Mouse (Mus musculus): Measurements from ENCODE around the gene Cd40. TPM values are rescaled to one million over a fixed set of nuclear protein-coding genes. Genes with fewer than 3 reads are reported as not detected.

Cd40 gene
- polyA plus RNA-seq, 2 experiments: 2.4 to 3.0 TPM

DNA sequence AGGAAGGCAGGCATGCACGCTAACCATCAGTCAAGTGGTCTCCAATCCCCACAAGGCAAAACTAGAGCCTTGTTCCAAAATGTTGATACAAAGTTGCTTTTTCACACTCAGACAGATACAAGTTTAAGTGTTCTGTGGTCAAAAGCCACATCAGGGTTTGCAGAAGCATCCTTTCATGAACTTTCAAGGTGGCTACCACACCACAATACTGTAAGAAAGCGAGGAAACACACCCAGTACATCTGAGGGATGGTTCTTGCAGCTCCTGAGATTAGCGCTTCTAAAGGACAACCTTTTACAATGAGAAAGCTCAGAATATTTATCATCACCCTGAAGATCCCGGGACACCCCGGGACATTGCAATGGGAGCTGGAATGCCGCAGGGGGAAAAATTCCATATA, 22.1 kb upstream of the Cd40 start:
- Histone ChIP-seq H3K36me3 (replicated peaks; ENCODE audit: control insufficient read depth, insufficient read depth, low read depth) (no peaks in the 10 kb centered on the region), H3K4me3 (ENCODE audit: insufficient read depth in 1 of 2, low read depth in 2 of 2, low read length in 2 of 2) (peak overlapping the region; percentile 84 to 97; a peak in 3 of 4 replicates), H3K27ac (no peak overlapping the region), H3K9ac (replicated peaks) (peak overlapping the region; percentile 95), H3K4me1 (replicated peaks; ENCODE audit: control insufficient read depth in 2 of 2, insufficient read depth in 2 of 2, low read length in 1 of 2) (peaks cover 6 to 8% of the 10 kb centered on the region in 2 experiments; a peak in 3 of 4 replicates), H3K9me3 (ENCODE audit: control insufficient read depth, low read length) (no peaks in the 10 kb centered on the region), H3K4me2 (ENCODE audit: low read depth) (peak overlapping the region; percentile 70), H3K27me3 (ENCODE audit: control insufficient read depth, insufficient read depth, low read length) (no peaks in the 10 kb centered on the region)
- TF ChIP-seq EP300 (IDR thresholded peaks at IDR 0.05; ENCODE audit: low read depth): no peak
- TF ChIP-seq CTCF (IDR thresholded peaks at IDR 0.05; ENCODE audit: low read depth): no peak
- ATAC-seq (ENCODE audit: insufficient read depth) (no peak), DNase-seq (ENCODE audit: low read depth in 3 of 3, low spot score in 3 of 3) (no peak)
- WGBS (ENCODE audit: insufficient replicate concordance): 55% methylated on average over 6 of the region's 6 CpGs

DNA sequence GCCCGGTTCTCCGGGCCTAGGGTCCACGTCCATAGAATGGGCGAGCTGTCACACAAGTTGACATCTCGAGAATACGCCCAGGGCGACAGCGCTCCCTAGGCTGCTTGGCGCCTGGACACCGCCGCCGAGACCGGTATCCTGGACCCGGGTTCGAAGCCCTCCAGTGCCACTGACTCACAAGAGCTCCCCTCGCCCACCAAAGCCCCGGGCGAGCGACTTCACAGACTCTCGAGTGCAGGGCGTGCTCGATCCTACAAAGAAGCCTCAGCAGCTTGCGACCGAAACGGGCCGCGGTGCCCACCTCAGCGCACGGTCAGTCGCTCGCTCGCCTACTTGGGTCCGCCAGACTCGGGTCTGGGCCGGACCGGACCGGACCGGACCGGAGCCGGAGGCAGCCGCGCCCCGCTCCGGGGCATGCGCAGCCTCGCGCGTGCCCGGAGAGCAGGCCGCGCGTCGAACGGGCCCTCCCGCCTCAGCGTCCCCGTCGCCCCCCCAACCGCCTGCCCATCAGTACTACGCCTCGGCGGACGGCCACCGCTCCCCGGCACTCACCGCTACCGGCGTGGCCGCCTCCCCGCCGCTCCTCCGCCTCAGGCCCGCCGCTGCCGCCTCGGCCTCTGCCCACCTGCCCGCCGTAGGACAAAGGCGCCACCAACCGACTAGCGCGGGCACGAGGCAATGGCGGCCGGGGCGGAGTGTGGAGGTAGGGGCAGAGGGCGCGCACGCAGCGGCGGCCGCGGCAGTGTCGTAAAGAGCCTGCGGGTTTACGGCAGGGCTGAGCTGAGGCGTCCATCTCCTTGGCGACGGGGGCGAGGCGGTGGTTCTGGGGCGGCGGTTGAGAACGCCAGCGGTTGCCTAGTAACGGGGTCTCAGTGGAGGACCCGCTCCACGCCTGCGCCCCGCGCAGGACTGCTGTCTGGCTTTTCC, 21.0 kb upstream of the Cd40 start, which contains the start of gene Ncoa5:
Gene Ncoa5, minus strand, starts transcription at position 737 of the 927 bp plus-strand sequence.
- DNase-seq (ENCODE audit: low read depth in 3 of 3, low spot score in 3 of 3): peak; percentile 85 to 90 (median 86)
- Histone ChIP-seq H3K4me3 (ENCODE audit: insufficient read depth in 1 of 2, low read depth in 2 of 2, low read length in 2 of 2) (peak within 1 kb of the TSS; percentile 84 to 97), H3K36me3 (replicated peaks; ENCODE audit: control insufficient read depth, insufficient read depth, low read depth) (no peaks in the 10 kb centered on the region), H3K9me3 (ENCODE audit: control insufficient read depth, low read length) (no peaks in the 10 kb centered on the region), H3K4me2 (ENCODE audit: low read depth) (peak within 1 kb of the TSS; percentile 70), H3K27ac (no peak within 1 kb of the TSS), H3K4me1 (replicated peaks; ENCODE audit: control insufficient read depth in 2 of 2, insufficient read depth in 2 of 2, low read length in 1 of 2) (peaks cover 6 to 8% of the 10 kb centered on the region in 2 experiments; a peak in 3 of 4 replicates), H3K27me3 (ENCODE audit: control insufficient read depth, insufficient read depth, low read length) (no peaks in the 10 kb centered on the region), H3K9ac (replicated peaks) (peak within 1 kb of the TSS; percentile 95)
- ATAC-seq (ENCODE audit: insufficient read depth): peak; percentile 95
- WGBS (ENCODE audit: insufficient replicate concordance): under 1% methylated on average over 93 of the region's 111 CpGs
- TF ChIP-seq CTCF (IDR thresholded peaks at IDR 0.05; ENCODE audit: low read depth) (0 out of 2 replicates have a peak, but pooled peaks have one; percentile 22), EP300 (IDR thresholded peaks at IDR 0.05; ENCODE audit: low read depth) (no peak)

GRCm38 (mm10) chr2:165035058-165035431, 20.4 kb upstream of the Cd40 start:
- peaks cover 6 to 8% of the 10 kb centered on the region in 2 experiments; a peak in 3 of 4 replicates for H3K4me1 ChIP-seq (replicated peaks; ENCODE audit: control insufficient read depth in 2 of 2, insufficient read depth in 2 of 2, low read length in 1 of 2)
- peak overlapping the region; percentile 70 for H3K4me2 ChIP-seq (ENCODE audit: low read depth)
- H3K27ac ChIP-seq: no peak overlapping the region
- no peaks in the 10 kb centered on the region for H3K9me3 ChIP-seq (ENCODE audit: control insufficient read depth, low read length)
- no peaks in the 10 kb centered on the region for H3K36me3 ChIP-seq (replicated peaks; ENCODE audit: control insufficient read depth, insufficient read depth, low read depth)
- H3K27me3 ChIP-seq (ENCODE audit: control insufficient read depth, insufficient read depth, low read length): no peaks in the 10 kb centered on the region
- peak overlapping the region; percentile 33 to 97 for H3K4me3 ChIP-seq (ENCODE audit: insufficient read depth in 1 of 2, low read depth in 2 of 2, low read length in 2 of 2)
- no peak for DNase-seq (ENCODE audit: low read depth in 3 of 3, low spot score in 3 of 3)
- ATAC-seq (ENCODE audit: insufficient read depth): no peak
- no peak overlapping the region for H3K9ac ChIP-seq (replicated peaks)
- 46% methylated on average over 5 of the region's 5 CpGs for WGBS (ENCODE audit: insufficient replicate concordance)
- no peak for TF ChIP-seq CTCF (IDR thresholded peaks at IDR 0.05; ENCODE audit: low read depth)
- no peak for TF ChIP-seq EP300 (IDR thresholded peaks at IDR 0.05; ENCODE audit: low read depth)

GRCm38 (mm10) chr2:165037415-165037814, 18.0 kb upstream of the Cd40 start:
- no peak for DNase-seq (ENCODE audit: low read depth in 3 of 3, low spot score in 3 of 3)
- 38% methylated on average over 4 of the region's 4 CpGs for WGBS (ENCODE audit: insufficient replicate concordance)
- no peak overlapping the region for H3K27ac ChIP-seq
- no peaks in the 10 kb centered on the region for H3K9me3 ChIP-seq (ENCODE audit: control insufficient read depth, low read length)
- TF ChIP-seq CTCF (IDR thresholded peaks at IDR 0.05; ENCODE audit: low read depth): no peak
- no peak for TF ChIP-seq EP300 (IDR thresholded peaks at IDR 0.05; ENCODE audit: low read depth)
- peaks cover 5 to 13% of the 10 kb centered on the region in 2 experiments for H3K4me1 ChIP-seq (replicated peaks; ENCODE audit: control insufficient read depth in 2 of 2, insufficient read depth in 2 of 2, low read length in 1 of 2)
- ATAC-seq (ENCODE audit: insufficient read depth): no peak
- no peak overlapping the region for H3K4me3 ChIP-seq (ENCODE audit: insufficient read depth in 1 of 2, low read depth in 2 of 2, low read length in 2 of 2)
- H3K4me2 ChIP-seq (ENCODE audit: low read depth): no peak overlapping the region
- no peak overlapping the region for H3K9ac ChIP-seq (replicated peaks)
- H3K27me3 ChIP-seq (ENCODE audit: control insufficient read depth, insufficient read depth, low read length): no peaks in the 10 kb centered on the region
- H3K36me3 ChIP-seq (replicated peaks; ENCODE audit: control insufficient read depth, insufficient read depth, low read depth): no peaks in the 10 kb centered on the region

DNA sequence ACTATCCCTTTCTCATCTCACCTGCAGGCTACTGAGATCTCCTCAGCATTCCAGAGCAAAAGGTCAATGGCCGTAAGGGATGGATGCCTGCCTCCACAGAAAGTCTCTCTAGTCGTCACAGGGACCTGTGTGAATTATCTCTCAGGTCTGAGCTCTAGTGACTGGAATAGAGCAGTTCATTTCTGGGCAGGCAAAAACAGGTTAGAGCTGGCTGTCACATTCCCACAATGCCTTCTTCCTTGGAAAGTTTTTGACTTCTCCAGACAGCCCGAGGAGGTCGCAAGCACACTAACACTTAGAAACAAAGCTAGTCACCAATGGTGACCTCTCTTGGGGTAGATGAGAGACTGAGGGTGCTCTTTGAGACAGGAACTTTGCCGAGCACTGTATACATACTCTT, 13.3 kb upstream of the Cd40 start:
- ATAC-seq (ENCODE audit: insufficient read depth): no peak
- TF ChIP-seq CTCF (IDR thresholded peaks at IDR 0.05; ENCODE audit: low read depth): no peak
- TF ChIP-seq EP300 (IDR thresholded peaks at IDR 0.05; ENCODE audit: low read depth): no peak
- no peak for DNase-seq (ENCODE audit: low read depth in 3 of 3, low spot score in 3 of 3)
- H3K4me3 ChIP-seq (ENCODE audit: insufficient read depth in 1 of 2, low read depth in 2 of 2, low read length in 2 of 2): no peak overlapping the region
- H3K4me2 ChIP-seq (ENCODE audit: low read depth): no peak overlapping the region
- no peaks in the 10 kb centered on the region for H3K36me3 ChIP-seq (replicated peaks; ENCODE audit: control insufficient read depth, insufficient read depth, low read depth)
- H3K27me3 ChIP-seq (ENCODE audit: control insufficient read depth, insufficient read depth, low read length): no peaks in the 10 kb centered on the region; the same call in 1 of the 2 replicates
- H3K9ac ChIP-seq (replicated peaks): no peak overlapping the region
- peaks cover 0 to 6% of the 10 kb centered on the region in 2 experiments; a peak in 1 of 4 replicates for H3K4me1 ChIP-seq (replicated peaks; ENCODE audit: control insufficient read depth in 2 of 2, insufficient read depth in 2 of 2, low read length in 1 of 2)
- no peak overlapping the region for H3K27ac ChIP-seq
- 58% methylated on average over 5 of the region's 5 CpGs for WGBS (ENCODE audit: insufficient replicate concordance)
- no peaks in the 10 kb centered on the region for H3K9me3 ChIP-seq (ENCODE audit: control insufficient read depth, low read length)
